Mouse (Mus musculus) olfactory bulb, adult 2 months (tissue): ENCODE measurements at regions not wholly inside any gene's neighbourhood (a gene's known extent, or its start where the extent isn't known, plus 50 kb on each side); places are given as distances from the start of the nearest gene placed in this dataset.

Source experiments
- CTCF ChIP-seq: fragments of 200-500 bp; IDR thresholded peaks from 2 replicates; pipeline ENCODE4 v1.5.1; 2012; ENCODE audit warnings: low read depth, mild to moderate bottlenecking, low read length, moderate library complexity; ENCODE audit not compliant: insufficient read depth
- POLR2A ChIP-seq: fragments of 200-500 bp; IDR thresholded peaks from 2 replicates; pipeline ENCODE4 v1.6.1; 2012; ENCODE audit warnings: mild to moderate bottlenecking, low read depth, low read length, moderate library complexity; ENCODE audit not compliant: insufficient read depth

DNA sequence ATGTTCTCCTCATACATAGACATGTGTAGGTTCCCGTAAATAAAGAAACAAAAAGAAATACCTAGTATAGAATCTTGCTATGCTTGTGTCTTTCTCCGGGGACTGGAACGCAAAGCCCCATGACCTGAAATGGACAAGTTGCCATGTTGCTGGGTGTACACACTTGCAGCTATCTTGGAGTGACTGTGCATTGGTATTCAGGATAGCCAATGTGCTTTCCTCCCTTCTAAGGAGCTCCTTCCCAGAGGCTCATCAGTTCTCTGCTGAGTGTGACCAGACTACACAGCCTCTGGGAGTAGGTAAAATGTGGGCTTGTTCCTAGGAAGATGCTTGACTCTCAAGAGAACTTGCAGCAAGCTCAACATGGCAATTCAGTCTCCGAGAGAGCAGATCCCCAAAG, 220.3 kb downstream of the Enc1 start:
- TF ChIP-seq CTCF, result no peak
- no peak for TF ChIP-seq POLR2A
